ENCODE assay signal across 30 mouse cellular contexts in the genomic region with DNA sequence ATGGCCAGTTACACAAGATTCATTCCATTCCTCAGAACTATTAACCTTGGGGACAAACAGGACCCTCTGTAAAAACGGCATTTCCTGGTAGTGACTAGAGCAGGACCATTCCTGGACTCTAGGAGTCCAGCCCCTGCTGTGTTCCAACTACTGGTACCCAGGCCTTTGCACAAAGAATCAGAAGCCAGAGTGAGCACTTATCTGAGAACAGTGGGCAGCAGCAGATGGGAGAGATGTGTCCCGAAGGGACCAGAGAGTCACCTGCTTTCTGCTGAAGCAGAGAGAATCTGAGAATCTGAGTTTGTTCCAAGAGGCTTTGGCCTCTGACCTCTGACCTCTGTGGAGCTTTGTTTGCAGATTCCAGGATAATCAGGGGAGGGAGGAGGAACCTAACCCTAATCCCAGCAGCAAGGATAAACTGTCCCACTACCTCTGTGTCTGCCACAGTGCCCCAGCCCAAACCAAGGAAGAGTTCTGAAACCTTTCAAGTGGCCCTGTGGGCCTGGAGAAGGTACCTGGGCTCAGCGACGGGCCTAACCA. TPM values are rescaled to one million over a fixed set of nuclear protein-coding genes. Genes with fewer than 3 reads are reported as not detected.
DNase-seq lines count a peak whose midpoint lies in the region; ATAC-seq and TF ChIP-seq lines count a peak whose summit lies in the region.
"Had no signal": no experiment of that assay in that cellular context is flagged by ENCODE, and none has a peak within 500 bp of the region (broad histone marks: within the 10 kb centered on the region; RNA-seq: fewer than 3 reads in every experiment).

No protein-coding gene starts in this region.

- WGBS in midbrain, embryonic 11.5 days = 15% methylated on average over 4 of the region's 4 CpGs
- WGBS in midbrain, embryonic 16.5 days = 21% methylated on average over 4 of the region's 4 CpGs
- WGBS in hindbrain, postnatal 0 days = 50% methylated on average over 4 of the region's 4 CpGs

- intact Hi-C loops in left cerebral cortex, postnatal 4 days (cut with DNase I) = no loop called here

- H3K27ac ChIP-seq in midbrain, embryonic 11.5 days (ENCODE audit: low read depth, low read length) = no peak overlapping the region
- H3K27ac ChIP-seq in midbrain, embryonic 16.5 days (ENCODE audit: low read length) = no peak overlapping the region
- no peak overlapping the region for H3K27ac ChIP-seq in hindbrain, postnatal 0 days
- H3K27ac ChIP-seq: forebrain, embryonic 15.5 days; limb, embryonic 13.5 days had no signal

- peaks cover 11% of the 10 kb centered on the region for H3K4me1 ChIP-seq in midbrain, embryonic 11.5 days (ENCODE audit: control insufficient read depth, insufficient read depth, low read length)
- no peaks in the 10 kb centered on the region for H3K4me1 ChIP-seq in midbrain, embryonic 16.5 days (ENCODE audit: control insufficient read depth, insufficient read depth, low read length)
- no peaks in the 10 kb centered on the region for H3K4me1 ChIP-seq in hindbrain, postnatal 0 days (ENCODE audit: insufficient read depth, low read length)

- TF ChIP-seq CTCF in hindbrain, postnatal 0 days (IDR thresholded peaks at IDR 0.05; ENCODE audit: low read depth) = no peak

- H3K36me3 ChIP-seq in midbrain, embryonic 11.5 days (ENCODE audit: control insufficient read depth, insufficient read depth, low read length) = no peaks in the 10 kb centered on the region
- no peaks in the 10 kb centered on the region for H3K36me3 ChIP-seq in midbrain, embryonic 16.5 days (ENCODE audit: control insufficient read depth, insufficient read depth, low read length)
- no peaks in the 10 kb centered on the region for H3K36me3 ChIP-seq in hindbrain, postnatal 0 days (ENCODE audit: insufficient read depth, low read length)
- H3K36me3 ChIP-seq: forebrain, embryonic 15.5 days; heart, embryonic 12.5 days; limb, embryonic 13.5 days had no signal

- H3K9me3 ChIP-seq in midbrain, embryonic 11.5 days (ENCODE audit: control insufficient read depth, low read length) = no peaks in the 10 kb centered on the region; the same call in 1 of the 2 replicates
- no peaks in the 10 kb centered on the region for H3K9me3 ChIP-seq in midbrain, embryonic 16.5 days (replicated peaks; ENCODE audit: control insufficient read depth, low read length, poor library complexity, severe bottlenecking)
- no peaks in the 10 kb centered on the region for H3K9me3 ChIP-seq in hindbrain, postnatal 0 days (ENCODE audit: low read length)
- H3K9me3 ChIP-seq: forebrain, embryonic 15.5 days; heart, embryonic 12.5 days; limb, embryonic 13.5 days had no signal

- H3K4me2 ChIP-seq in midbrain, embryonic 11.5 days = no peak overlapping the region
- no peak overlapping the region for H3K4me2 ChIP-seq in midbrain, embryonic 16.5 days (ENCODE audit: low read length)
- H3K4me2 ChIP-seq in hindbrain, postnatal 0 days (ENCODE audit: low read depth, low read length) = no peak overlapping the region
- H3K4me2 ChIP-seq: forebrain, embryonic 15.5 days; heart, embryonic 12.5 days; limb, embryonic 13.5 days had no signal

- no peak for ATAC-seq in midbrain, embryonic 11.5 days (ENCODE audit: low FRiP score)
- no peak for ATAC-seq in midbrain, embryonic 16.5 days
- no peak for ATAC-seq in hindbrain, postnatal 0 days
- ATAC-seq: forebrain, embryonic 15.5 days had no signal

- peak; percentile 68 for DNase-seq in embryo, embryonic 10 days (ENCODE audit: low spot score)
- no peak for DNase-seq in embryo, embryonic 11 days
- DNase-seq in kidney, postnatal 36 days = peak; percentile 29 to 31
- no peak for DNase-seq in kidney, adult 9 months
- peak; percentile 81 for DNase-seq in midbrain, embryonic 11.5 days (ENCODE audit: low spot score, missing footprints)
- no peak for DNase-seq in left cerebral cortex, postnatal 4 days
- no peak for DNase-seq in hindbrain, postnatal 0 days (ENCODE audit: low spot score)
- DNase-seq: cerebellum, adult 11 months; cerebellum, adult 9-11 months; heart, postnatal 10 days; kidney, postnatal 4 days; lung, adult 18-20 months; midbrain, embryonic 14.5 days; thymus, adult 2 months; thymus, postnatal 4 days had no signal

- no peak overlapping the region for H3K9ac ChIP-seq in midbrain, embryonic 11.5 days (ENCODE audit: low read length)
- H3K9ac ChIP-seq in midbrain, embryonic 16.5 days (ENCODE audit: low read depth, low read length) = no peak overlapping the region
- H3K9ac ChIP-seq in hindbrain, postnatal 0 days (replicated peaks; ENCODE audit: low read length) = no peak overlapping the region
- H3K9ac ChIP-seq: forebrain, embryonic 15.5 days; heart, embryonic 12.5 days; limb, embryonic 13.5 days had no signal

- no peak overlapping the region for H3K4me3 ChIP-seq in midbrain, embryonic 11.5 days (ENCODE audit: low read depth, low read length)
- no peak overlapping the region for H3K4me3 ChIP-seq in midbrain, embryonic 16.5 days (ENCODE audit: low read depth, low read length)
- H3K4me3 ChIP-seq in hindbrain, postnatal 0 days (ENCODE audit: low read length) = no peak overlapping the region
- H3K4me3 ChIP-seq: forebrain, embryonic 15.5 days; heart, embryonic 12.5 days; limb, embryonic 13.5 days had no signal

- H3K27me3 ChIP-seq in midbrain, embryonic 11.5 days (ENCODE audit: control insufficient read depth, insufficient read depth, low read length) = no peaks in the 10 kb centered on the region
- no peaks in the 10 kb centered on the region for H3K27me3 ChIP-seq in midbrain, embryonic 16.5 days (ENCODE audit: control insufficient read depth, insufficient read depth, low read depth, low read length)
- H3K27me3 ChIP-seq in hindbrain, postnatal 0 days (ENCODE audit: insufficient read depth, low read length) = no peaks in the 10 kb centered on the region
- H3K27me3 ChIP-seq: forebrain, embryonic 15.5 days; heart, embryonic 12.5 days had no signal

RNA-seq across cellular contexts. Expression of gene Ncf2, which starts 11.8 kb away (rescaled TPM):
- 2.6 and 3.3 TPM in 2 replicates for polyA plus RNA-seq in midbrain, embryonic 11.5 days (2014; fragmentation: Nextera tagmentation; extraction: Ambion mirVana)
- 1.9 and 2.3 TPM in 2 replicates for polyA plus RNA-seq in midbrain, embryonic 16.5 days (2015; fragmentation: Nextera tagmentation; extraction: Ambion mirVana)
- 1 to 10 TPM; 1.9 to 2.2 TPM for total RNA-seq in left cerebral cortex, postnatal 4 days (2021)
- total RNA-seq in hindbrain, postnatal 0 days (2014; rRNA removed) = 3.7 and 16.7 TPM in 2 replicates
- polyA plus RNA-seq in hindbrain, postnatal 0 days (2015; fragmentation: Nextera tagmentation; extraction: Ambion mirVana) = 1.8 and 3.5 TPM in 2 replicates

RNA-seq across cellular contexts. Expression of gene Arpc5, which starts 21.8 kb away (rescaled TPM):
- 284 and 314 TPM in 2 replicates for polyA plus RNA-seq in midbrain, embryonic 11.5 days (2014; fragmentation: Nextera tagmentation; extraction: Ambion mirVana)
- 380 and 393 TPM in 2 replicates for polyA plus RNA-seq in midbrain, embryonic 16.5 days (2015; fragmentation: Nextera tagmentation; extraction: Ambion mirVana)
- 100 to 1,000 TPM; 244 to 271 TPM for total RNA-seq in left cerebral cortex, postnatal 4 days (2021)
- total RNA-seq in hindbrain, postnatal 0 days (2014; rRNA removed) = 108 and 118 TPM in 2 replicates
- polyA plus RNA-seq in hindbrain, postnatal 0 days (2015; fragmentation: Nextera tagmentation; extraction: Ambion mirVana) = 312 and 319 TPM in 2 replicates

RNA-seq across cellular contexts. Expression of gene Rgl1, which starts 22.0 kb away (rescaled TPM):
- 23.2 and 24.0 TPM in 2 replicates for polyA plus RNA-seq in midbrain, embryonic 11.5 days (2014; fragmentation: Nextera tagmentation; extraction: Ambion mirVana)
- polyA plus RNA-seq in midbrain, embryonic 16.5 days (2015; fragmentation: Nextera tagmentation; extraction: Ambion mirVana) = 13.3 and 13.9 TPM in 2 replicates
- 10 to 100 TPM; 45.6 to 55.2 TPM for total RNA-seq in left cerebral cortex, postnatal 4 days (2021)
- total RNA-seq in hindbrain, postnatal 0 days (2014; rRNA removed) = 16.1 and 17.6 TPM in 2 replicates
- 16.0 and 17.0 TPM in 2 replicates for polyA plus RNA-seq in hindbrain, postnatal 0 days (2015; fragmentation: Nextera tagmentation; extraction: Ambion mirVana)

RNA-seq across cellular contexts. Expression of gene Apobec4, which starts 37.8 kb away (rescaled TPM):
- polyA plus RNA-seq in midbrain, embryonic 11.5 days (2014; fragmentation: Nextera tagmentation; extraction: Ambion mirVana) = not detected in 2 replicates
- polyA plus RNA-seq in midbrain, embryonic 16.5 days (2015; fragmentation: Nextera tagmentation; extraction: Ambion mirVana) = not detected in 2 replicates
- not detected for total RNA-seq in left cerebral cortex, postnatal 4 days (2021)
- not detected in 2 replicates for total RNA-seq in hindbrain, postnatal 0 days (2014; rRNA removed)
- not detected in 2 replicates for polyA plus RNA-seq in hindbrain, postnatal 0 days (2015; fragmentation: Nextera tagmentation; extraction: Ambion mirVana)
- total RNA-seq: adrenal gland, adult 18-20 months; adrenal gland, postnatal 4 days; common myeloid progenitor, adult 5-6 weeks; gastrocnemius, adult 8-10 months; heart, postnatal 10 days; left cerebral cortex, postnatal 14 days; megakaryocyte, adult 5-6 weeks had no signal
- polyA plus RNA-seq: forebrain, embryonic 15.5 days; gonadal fat pad, adult 2 months; heart, embryonic 12.5 days; hindbrain, embryonic 11.5 days; kidney, embryonic 14.5 days; limb, embryonic 13.5 days; midbrain, embryonic 14.5 days; spleen, adult 2 months; stomach, embryonic 14.5 days; thymus, adult 2 months had no signal

Comparison
In these comparisons a context has a peak if more than half of its experiments do, and no peak if none do; other contexts are left out.
1. DNase-seq: peak in embryo, embryonic 10 days (single experiment), kidney, postnatal 36 days (2 of 2) and midbrain, embryonic 11.5 days (single experiment); none in embryo, embryonic 11 days (single experiment), kidney, adult 9 months (single experiment), left cerebral cortex, postnatal 4 days (single experiment) and hindbrain, postnatal 0 days (single experiment).